Mouse (Mus musculus) cortical plate, adult 2 months (tissue): ENCODE data around the gene Spsb3.

Experiments used
- CTCF ChIP-seq: fragments of 200-500 bp; IDR thresholded peaks from 2 replicates; pipeline ENCODE4 v1.5.1; 2011; ENCODE audit warnings: mild to moderate bottlenecking, control low read depth, low read length; ENCODE audit not compliant: insufficient read depth; ENCODE audit errors: extremely low read depth
- POLR2A ChIP-seq: fragments of 200-500 bp; IDR thresholded peaks from 2 replicates; pipeline ENCODE4 v1.6.1; 2011; ENCODE audit warnings: mild to moderate bottlenecking, low read length, control low read depth; ENCODE audit not compliant: insufficient read depth; ENCODE audit errors: extremely low read depth

GRCm38 (mm10) chr17:24887291-24888080 is 1.0 kb downstream of the Spsb3 start:
- TF ChIP-seq CTCF (no peak), POLR2A (no peak)
